Mouse (Mus musculus) urinary bladder, adult 18-20 months (tissue): ENCODE data around the gene Arid1b.

ENCODE experiments used
- DNase-seq, 2 experiments: peaks; one replicate each; pipeline ENCODE4 v3.0.0; 2022; ENCODE audit warnings: low spot score in 2 of 2, mixed read lengths in 2 of 2

The Arid1b gene

DNA sequence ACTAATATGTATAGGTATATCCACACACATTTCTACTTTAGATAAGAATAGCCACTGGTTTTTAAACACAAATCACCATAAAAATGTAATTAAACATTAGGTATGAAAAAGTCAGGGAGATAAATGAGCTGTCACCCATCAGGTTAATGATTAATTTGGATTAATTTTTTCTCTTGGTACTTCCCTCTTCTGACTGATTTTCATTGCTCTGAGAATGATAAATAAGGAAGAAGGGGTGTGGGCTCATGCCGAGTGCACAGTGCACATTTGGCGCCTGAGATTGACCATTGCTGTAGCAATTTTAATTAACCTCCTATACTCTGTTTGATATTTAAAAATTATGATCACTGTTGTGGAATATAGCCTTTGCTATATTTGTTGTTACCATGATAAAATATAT is 159.3 kb downstream of the Arid1b start:
- DNase-seq: no peak

DNA sequence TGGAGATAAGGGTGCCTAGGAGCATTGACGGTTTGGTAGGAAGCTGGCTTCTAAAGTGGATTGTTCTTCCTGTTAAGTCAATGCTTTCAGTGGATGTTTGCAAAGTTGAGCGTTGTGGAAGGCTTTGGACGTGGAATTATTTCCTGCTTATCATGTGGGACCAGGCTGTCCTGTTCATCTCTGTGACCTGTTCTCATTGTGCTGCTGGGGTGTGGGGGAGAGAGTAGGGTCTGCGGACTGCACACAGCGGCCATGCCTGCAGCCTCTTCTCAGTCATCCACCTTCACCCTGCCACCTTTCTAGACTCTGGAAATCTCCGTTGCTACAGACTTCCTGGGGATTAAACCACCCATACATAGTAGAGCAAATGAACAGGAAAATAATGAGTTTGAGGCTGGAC is 160.2 kb downstream of the Arid1b start:
- no peak for DNase-seq

DNA sequence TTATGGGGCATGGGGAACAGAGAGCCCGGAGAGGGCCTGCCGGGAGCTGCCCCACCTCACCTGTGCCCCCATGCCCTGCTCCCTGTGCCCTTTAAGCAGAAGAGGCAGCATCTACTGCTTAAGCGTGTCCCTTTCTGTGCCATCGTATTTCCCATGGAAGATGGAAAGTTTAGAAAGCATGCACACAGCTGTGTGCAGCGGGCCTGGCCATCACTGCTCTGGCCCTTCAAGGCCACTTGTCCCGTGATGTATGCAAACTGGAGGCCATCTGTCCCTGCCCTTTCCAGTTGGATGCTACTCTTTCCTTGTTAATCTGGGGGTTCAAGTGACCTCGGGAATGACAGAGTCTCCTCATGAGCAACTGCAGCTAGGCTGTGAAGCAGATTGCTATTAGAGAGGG is 163.5 kb downstream of the Arid1b start:
- DNase-seq: no peak

DNA sequence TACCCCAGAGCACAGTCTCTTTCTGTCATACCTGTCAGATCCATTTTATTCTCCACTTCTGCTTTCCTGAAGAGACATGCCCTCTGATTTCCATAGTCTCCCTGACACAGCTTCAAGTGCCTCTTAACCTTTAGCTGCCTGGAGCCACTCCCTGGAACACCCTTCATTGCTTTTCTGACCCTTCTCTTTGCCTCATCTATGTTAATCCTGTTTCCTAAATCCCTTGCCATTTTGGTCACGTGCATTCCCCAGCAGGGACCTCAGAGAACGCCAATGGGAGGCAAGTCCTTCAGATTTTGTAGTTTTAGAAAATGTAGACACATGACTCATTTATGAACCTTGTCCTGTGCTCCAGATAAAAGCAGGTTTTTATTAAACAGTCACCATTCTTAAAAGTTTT is 168.4 kb downstream of the Arid1b start:
- DNase-seq: no peak

DNA sequence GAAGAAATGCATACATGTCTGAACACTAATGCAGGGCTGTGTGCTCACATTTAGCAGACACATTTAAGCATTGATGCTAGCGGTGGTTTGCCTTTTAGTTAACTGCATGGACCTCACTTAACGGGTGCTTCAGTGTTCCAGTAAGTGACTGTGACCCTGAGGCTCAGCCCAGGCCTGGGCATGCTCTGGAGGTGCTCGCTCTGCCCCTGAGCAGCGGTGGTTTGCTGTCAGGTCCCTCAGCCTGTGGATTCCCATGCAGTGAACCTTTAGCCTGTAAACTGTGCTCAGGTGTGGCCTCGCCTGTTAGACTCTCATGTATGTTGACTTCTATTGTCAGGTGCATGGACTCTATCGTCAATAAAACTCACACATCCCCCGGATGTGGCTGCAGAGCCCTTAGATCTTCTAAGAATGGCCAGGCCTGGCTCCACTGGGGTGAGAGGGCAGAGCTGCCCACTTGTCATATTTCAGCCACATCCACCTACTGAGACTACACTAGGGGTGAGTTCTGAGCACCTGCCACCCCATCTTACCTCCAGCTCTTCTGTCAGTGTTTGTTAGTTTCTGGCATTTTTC is 169.2 kb downstream of the Arid1b start:
- DNase-seq: no peak

- DNase-seq: no peak
Observed at GRCm38 (mm10) chr17:5164794-5165193, 170.7 kb downstream of the Arid1b start.

GRCm38 (mm10) chr17:5165201-5165825 is 171.2 kb downstream of the Arid1b start:
- DNase-seq: no peak

DNA sequence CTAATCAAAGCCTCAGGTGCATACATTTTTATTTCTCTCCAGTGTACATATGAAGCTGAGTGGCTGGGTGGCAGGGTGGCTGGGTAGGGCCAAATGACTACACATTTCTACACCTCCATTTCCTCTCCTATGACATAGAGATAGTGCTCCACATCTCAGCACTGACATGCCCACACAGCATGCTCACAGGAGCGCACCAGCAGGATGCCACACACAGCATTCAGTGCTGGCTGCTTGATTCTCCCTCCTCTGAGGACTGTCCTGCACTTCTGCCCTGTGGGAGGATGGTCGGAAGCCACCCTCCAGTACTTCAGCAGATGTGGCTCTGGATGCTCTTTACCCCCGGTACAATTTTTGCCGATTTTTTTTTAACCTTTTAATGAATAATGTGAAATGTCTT is 172.0 kb downstream of the Arid1b start:
- DNase-seq: no peak

DNA sequence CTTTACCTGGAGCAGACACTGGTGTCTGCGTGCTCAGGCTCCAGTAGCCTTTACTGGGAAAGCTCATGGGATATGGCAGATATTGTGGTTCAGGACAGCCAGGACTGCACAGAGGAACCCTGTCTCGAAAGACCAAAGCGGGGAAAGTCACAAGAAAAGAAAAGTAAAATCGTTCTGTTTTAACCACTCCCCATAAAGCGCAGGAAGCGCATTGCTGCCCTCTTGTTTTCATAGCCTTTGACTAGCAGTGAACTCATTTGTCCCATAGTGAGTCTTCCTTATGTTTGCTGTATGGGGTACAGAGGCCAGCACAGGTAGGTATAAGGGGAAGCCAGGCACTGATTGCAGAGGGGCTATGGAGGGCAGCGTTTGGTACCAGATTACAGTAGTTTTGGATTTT is 173.9 kb downstream of the Arid1b start:
- no peak for DNase-seq

- DNase-seq: no peak
Observed at GRCm38 (mm10) chr17:5168640-5169039, 174.5 kb downstream of the Arid1b start.

DNA sequence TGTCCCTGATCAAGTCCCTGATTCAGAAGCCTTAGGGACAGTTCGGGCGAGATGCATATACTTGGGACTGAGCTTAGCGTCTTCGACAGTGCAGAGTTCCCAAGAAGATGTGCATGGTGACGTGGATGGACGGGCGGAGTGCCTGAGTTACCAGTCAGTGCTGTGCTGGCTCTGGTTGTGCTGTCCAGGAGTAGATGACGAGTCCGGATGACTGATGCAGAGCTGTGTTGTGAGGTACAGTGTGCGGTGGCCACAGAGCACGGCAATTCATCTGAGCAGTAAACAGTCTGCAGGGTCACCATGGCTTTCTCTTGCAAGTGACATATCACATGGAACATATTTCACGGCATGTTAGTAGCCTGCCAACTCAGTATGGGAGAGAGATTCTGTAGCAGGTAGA is 176.2 kb downstream of the Arid1b start:
- DNase-seq: no peak

GRCm38 (mm10) chr17:5171467-5171866 is 177.3 kb downstream of the Arid1b start:
- no peak for DNase-seq

- no peak for DNase-seq
Observed at GRCm38 (mm10) chr17:5174426-5175020, 180.4 kb downstream of the Arid1b start.

DNA sequence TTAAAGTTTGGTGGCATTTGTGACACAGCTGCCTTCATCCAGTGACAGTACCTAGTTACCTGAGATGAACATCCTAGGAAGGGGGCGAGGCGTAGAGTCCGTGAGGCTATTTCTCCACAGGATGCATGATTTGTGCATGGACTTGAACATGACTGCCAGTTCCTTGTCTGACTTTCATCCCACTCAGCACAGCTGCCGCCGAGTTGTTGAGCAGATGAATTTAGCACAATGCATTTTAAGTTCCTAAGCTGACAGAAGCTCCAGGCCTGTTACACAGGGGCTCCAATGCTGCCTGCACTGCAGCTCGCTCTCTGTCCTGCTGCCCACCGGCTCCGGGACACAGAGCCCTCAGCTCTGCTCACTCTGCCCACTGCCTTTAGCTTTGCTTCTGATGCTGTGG is 181.4 kb downstream of the Arid1b start:
- DNase-seq: no peak

DNA sequence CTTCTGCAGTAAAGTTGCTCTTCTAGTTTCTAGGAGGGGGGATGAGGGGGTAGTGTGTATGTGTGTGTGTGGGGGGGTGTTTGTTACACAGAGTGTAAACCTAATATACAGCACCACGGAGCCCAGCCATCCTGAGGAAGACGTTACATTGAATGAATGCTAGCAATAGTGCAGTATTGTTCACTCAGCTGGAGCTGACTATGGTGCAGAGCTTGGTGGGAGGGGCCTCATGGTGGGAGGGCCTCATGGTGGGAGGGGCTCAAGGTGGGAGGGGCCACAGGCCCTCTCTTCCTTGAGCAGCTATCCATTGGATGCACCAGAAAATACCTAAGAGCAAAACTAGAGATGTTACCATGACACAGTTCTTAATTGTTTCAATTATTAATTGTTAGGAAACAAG is 182.2 kb downstream of the Arid1b start:
- no peak for DNase-seq

DNA sequence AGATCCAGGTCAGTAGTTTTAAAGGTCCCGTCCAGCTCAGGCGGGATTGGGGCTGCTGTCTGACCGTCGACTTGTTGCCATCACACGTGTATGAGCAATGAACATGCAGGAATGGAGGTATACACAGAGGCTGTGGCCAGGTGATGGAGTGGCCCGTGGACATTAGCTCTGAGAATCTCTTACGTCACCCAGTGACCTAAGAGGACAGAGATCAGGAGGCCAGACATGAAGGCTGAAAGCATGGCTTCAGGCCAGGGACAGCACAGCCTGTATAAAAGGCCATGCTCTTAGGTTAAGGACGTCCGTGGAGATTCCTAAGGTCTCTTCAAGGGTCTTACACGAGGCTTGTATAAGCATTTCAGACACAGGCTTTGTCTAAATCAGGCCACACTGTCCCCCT is 184.4 kb downstream of the Arid1b start:
- DNase-seq: no peak

DNA sequence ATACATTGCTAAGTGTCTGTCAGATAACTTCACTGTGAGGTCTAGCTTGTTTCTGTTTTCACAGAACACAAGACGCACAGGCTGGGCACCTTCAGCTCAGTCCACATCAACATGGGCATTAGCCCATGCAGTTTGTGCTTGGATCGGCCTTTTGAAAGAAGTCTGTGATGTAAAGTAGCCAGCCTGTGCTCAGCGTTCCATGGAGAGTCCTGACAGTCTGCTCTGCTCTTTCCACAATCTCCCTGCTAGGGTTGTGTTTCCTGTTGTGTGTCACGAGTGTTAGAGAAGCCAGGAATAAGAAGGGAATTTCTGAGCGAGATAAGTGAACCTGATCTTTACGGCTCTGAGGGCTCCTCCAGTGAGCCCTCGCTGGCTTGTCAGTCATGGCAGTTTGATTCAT is 184.9 kb downstream of the Arid1b start:
- DNase-seq: no peak

DNA sequence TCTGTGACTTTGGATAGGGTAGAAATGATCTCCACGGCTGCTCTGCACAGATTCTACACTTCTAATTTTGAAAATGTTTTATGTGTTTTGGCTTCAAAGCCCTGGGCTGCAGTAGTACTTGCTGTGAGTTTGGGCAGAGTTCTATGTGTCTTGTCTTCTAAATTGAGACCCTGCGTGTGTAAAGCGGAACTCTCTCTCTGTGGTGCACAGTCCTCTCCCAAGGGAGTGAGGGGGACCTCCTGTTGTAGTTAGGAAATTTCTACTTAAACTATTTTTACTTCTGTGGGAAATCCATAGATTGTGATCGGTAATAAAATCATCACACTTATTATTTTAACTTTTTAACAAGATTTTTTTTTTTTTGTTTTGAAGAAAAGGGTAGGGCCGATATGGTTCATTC is 185.3 kb downstream of the Arid1b start:
- no peak for DNase-seq

DNA sequence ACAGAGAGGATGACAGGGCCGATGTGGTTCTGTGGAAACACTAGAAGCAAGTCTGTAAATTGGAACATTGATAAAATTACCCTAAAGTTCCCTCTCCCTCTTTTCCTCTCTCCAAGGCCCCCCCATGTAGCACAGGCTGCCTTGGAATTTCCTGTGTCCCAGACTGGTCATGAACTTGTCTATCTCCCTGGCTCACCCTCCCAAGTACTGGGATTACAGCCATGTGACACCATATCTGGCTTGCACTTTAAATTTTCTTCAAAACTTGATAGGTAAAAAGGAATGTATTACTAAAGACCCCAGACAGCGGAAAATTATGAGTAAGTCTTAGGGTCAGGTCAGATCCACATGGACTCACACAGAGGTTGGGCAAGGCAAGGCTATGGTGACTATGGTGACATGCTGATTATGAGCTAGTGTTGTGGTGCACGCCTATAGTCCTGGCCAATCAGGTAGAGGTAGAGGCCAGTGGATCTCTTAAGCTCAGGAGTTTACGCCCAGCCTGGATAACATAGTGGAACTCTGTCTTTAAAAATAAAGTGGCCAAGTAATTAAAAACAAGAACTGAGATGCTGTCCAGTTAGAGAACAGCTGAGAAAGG is 185.9 kb downstream of the Arid1b start:
- no peak for DNase-seq

DNA sequence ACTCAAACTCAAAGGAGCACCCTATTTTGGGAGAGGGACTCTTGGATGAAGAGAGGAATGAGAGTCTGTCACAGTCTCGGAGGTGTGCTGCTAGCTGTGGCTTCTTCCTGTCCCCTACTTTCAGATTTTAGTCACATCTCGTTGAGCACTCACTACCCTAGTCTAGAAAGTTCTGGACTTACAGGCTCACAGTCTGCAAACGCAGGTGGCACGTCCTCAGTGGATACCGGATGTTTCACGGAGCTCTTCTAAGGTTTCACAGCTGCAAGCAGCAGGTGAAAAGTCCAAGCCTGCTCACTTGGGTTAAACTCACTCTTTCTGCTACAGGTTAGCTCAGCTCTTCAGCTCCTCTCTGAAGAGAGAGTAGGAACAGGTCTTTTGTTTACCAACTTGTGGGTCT is 186.8 kb downstream of the Arid1b start:
- DNase-seq: no peak

- DNase-seq: no peak
Observed at GRCm38 (mm10) chr17:5182493-5182892, 188.4 kb downstream of the Arid1b start.

GRCm38 (mm10) chr17:5185501-5185900 is 191.4 kb downstream of the Arid1b start:
- no peak for DNase-seq

- DNase-seq: no peak
Observed at GRCm38 (mm10) chr17:5187546-5187945, 193.4 kb downstream of the Arid1b start.
